Mouse (Mus musculus): ENCODE data around the gene Cxcl9.

- TF ChIP-seq POLR2A (IDR thresholded peaks at IDR 0.05; ENCODE audit: control insufficient read depth, extremely low read depth, insufficient read depth, low read length, poor library complexity), result 0 out of 2 replicates have a peak, but pooled peaks have one; percentile 15
- TF ChIP-seq CTCF (IDR thresholded peaks at IDR 0.05; ENCODE audit: borderline replicate concordance, control insufficient read depth, extremely low read depth, insufficient read depth, low read length, poor library complexity), result peak; percentile 21; the same call in 1 of the 2 replicates
Measured at GRCm38 (mm10) chr5:92309681-92310511, 18.0 kb downstream of the Cxcl9 start, which contains the start of gene Sdad1.
